Mouse (Mus musculus) testis, postnatal 10 days (tissue): ENCODE data around the gene Asb6.

Experiments
- DNase-seq: peaks from one replicate; pipeline ENCODE4 v3.0.0; 2021; ENCODE audit warnings: low spot score

The Asb6 gene

DNA sequence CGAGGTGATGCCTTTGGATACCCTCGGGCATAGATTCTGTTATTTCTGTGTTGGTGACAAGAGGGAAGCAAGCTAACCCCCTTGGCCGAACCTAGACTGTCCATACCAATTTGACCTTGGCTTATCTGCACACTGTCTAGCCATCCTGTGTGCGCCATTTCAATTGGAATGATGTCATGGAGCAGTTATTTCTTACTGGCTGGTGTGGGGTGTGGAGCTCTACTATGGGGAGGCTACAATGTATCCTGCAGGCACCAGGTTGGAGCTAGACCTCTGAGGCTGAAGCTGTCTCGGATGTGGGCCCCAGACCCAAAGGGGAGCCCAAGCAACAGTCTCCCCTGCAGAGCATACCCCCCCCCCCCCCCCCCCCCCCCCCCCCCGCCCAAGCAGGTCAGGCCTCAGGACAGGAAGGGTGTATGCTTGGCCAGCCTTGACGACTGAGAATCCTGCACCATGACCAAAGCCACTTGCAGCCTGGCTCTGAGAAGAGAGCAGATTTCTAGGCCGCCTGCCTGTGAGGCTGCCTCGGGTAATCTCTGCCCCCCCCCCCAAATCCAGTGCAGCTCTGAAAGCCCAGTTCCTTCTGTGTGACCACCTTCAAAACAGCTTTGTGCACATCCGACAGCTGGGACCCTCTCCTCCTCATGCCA, 4.4 kb upstream of the Asb6 start, which contains the start of gene Prrx2:
TSS of gene Prrx2 (plus strand) at position 600 of the 650 bp plus-strand sequence.
- no peak for DNase-seq

DNA sequence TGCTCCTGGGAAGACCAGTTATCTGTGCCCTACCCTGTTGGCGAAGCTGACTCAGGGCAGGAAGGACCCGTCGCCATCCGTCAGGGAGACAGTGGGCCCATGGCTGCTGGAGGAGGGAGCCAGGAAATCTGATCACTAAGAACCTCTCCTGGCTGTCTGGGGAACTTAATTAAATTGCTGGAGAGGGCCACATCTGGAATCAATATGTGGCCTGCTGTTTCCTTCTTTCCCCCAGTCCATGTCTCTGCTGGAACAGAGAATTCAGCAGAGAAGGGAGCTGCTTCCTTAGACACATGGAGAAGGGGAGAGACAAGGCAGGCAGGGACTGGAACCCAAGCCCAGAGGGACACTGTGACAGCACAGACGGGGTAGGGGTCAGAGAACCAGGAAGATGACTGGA, 3.5 kb upstream of the Asb6 start:
- DNase-seq: no peak

DNA sequence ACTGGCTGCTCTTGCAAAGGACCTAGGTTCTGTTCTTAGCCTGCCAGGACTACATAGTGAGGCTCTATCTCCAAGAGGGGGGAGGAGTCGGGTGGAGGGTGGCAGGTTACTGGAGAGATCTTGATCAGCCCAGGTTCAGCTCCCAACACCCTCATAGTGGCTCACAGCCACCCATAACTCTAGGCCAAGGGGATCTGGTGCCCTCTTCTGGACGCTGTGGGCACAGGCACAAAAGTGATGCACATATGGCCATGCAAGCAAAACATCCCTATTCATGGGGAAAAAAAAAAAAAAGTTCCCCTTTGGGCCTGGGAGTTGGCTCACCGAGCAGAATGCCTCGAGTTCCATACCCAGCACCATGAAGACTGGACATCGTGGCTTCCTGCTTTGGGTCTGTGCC, 818 bp downstream of the Asb6 start:
- DNase-seq: peak; percentile 72

DNA sequence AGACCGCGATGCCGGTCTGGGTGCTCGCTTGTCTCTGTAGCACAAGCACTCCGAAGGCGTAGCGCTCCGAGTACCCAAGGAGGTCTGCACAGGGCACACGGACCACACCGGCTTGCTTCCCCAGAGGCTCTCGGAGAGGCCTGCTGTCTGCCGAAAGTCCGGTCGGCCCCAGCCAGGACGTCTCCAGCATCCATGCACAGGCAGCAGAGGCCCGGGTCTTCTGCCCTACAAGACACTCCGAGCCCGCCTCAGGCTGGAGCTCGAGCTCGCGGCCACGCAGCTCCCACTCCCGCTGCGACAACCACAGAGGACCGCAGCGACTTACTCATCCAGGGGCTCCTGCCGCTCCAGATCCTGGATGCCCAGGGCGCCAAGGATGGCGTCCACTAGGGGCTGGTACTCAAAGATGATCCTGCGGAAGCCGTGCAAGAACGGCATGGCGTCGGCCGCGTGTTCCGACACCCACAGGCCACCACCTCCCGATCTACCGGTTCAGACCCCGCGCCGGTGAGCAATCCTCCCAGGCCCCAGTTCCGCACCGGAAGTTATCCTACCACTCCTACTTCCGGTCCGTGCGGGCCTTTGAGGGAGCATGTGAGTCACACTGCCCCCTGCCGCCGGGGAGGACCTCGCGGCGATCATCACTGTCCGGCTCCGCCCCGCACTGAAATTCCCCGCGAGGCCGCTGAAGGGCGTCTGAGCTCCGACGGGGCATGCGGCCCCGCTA, 2.2 kb downstream of the Asb6 start:
- DNase-seq: peak; percentile 99

DNA sequence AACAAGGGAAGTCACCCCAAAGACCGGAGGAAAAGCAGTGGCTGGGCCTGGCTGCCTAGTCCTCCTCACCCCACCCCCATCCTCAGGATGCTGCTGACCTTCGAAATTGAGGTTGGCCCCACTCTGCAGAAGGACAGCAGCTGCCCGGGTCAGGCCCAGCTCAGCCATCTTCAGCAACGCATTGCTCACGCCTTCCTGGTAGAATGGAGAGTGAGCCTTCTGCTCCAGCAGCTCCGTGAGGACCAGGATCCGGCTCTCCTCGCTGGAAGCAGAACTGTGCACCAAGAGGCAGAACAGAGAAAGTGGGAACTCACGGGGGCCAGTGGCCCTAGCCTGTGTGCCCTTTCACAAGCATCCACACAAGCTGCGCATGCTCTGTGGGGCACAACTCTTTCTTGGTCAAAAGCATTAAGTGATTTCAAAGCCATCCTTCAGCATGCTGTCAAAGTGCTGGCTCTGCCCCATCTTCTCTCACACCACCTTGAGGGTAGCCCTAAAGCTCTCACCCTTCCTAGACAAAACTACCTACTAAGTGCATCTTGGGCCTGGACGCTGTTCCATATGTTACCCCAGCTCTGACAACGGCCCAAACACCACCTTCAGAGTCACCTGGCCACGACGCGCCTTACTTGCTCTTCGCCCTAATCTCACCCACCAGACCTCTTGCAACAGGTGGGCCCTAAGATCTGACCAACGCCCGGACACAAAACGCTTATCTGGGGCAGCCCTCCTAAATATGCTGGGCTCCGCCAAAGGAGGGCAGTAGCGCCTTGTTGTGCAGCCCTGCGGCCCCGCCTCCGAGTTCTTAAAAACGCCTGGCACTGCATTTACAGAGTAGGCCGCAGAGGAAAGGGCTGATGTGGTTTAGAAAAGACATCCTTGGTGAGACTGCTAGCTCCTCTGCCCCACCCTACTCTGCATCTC, 3.0 kb downstream of the Asb6 start:
- peak; percentile 75 for DNase-seq

DNA sequence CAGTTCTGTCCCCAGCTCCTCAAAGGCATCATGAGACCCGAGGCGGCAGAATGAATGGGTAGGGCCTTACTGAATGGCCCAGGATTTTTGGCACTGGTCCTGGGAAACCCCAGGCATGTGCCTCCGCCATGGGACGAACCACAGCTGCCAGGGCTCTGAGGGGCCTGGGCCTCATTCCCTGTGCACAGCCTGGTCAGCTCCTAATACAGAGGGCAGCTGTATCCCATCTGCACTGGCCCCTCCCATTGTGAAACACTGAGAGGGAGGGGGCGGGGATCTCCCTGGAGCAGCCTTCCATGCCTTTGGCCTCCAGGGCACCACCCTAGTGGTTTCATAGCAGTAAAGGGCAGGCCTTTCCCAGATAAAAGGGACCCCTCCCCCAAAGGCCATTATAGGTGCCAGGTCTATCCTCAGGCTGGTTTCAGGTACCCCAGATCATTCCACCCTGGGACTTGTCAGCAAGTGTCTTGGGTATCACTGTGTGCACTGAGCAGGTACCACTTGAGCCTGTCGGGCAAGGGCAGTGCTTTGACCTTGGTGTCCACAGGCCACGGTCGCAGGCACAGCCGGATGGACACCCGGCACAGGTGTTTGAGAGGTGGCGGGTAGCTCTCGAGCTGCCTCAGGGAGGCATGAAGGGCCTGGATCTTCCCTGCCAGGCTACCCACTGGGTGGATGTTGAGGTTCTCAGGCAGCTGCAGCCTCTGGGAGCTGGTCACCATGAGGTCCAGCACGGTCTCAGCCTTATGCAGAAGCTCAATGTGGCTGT, 6.6 kb downstream of the Asb6 start:
- DNase-seq: peak; percentile 64

DNA sequence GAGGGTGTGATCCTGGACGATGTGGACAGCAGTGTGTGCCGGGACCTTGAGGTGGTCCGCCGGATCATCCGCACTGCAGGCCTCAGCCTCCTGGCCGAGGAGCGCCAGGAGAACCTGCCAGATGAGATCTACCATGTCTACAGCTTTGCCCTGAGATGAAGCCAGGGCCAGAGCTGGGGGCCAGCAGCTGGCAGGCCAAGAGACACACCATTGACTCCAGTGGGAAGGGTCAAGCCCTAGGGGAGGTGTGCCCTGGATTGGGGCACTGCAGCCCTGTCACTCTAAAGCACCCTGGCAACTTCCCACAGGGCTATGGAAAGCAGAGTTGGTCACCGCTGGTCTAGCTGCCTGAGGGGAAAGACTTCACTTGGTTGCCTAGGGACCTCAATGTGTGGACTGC, 7.7 kb downstream of the Asb6 start:
- DNase-seq: no peak

DNA sequence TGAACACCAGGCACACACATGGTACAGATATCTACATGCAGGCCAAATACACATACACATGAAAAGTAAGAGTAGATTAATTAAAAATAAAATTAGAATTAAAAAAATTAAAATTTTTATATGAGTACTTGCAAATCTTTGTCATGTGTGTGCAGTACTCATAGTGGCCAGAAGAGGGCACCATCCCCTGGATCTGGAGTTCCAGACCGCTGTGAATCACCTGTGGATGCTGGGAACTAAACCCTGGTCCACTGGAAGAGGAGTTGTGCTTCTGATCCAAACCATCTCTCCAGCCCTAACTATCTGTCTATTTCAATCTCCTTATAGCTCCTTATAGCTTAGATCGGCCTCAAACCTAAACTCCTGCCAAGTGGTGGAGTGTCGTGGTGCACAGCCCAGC, 9.1 kb downstream of the Asb6 start:
- DNase-seq: no peak

DNA sequence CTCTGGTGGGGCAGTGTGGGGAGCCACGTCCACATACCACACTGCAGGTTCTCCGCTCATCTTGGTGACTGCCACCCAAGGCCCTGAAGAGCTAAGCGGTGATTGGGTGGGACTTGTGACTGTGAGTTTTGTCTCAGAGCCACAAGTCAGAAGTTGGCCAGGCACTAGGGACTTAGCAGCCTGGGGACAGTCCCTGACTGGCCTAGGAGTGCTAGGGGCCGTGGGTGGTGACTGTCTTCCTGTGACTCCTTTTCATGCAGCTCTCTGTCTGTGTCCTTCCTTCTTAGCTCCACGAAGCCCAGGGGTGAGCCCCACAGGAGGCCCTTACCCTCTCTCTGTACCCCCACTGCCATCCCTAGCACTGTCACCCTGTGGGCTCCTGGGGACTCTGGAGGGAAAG, 10.3 kb downstream of the Asb6 start:
- no peak for DNase-seq

DNA sequence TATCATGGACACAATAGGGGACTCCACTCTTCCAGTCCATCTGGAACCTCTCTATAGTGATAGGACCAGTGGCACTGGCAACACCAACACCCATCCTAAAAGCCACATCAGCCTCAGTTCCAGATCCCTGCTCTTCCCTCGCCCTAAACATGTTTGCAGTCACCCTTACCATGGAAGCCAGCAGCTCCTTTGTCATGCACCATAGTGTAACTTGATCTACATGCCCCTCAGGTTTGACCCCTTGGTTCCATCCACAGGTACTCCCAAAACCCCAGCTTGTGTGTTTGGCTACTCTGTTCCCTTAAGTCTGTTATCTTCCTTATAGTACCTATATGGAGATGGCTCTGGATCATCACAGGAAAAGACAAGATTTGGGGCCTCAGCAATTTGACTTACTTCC, 13.8 kb downstream of the Asb6 start:
- no peak for DNase-seq

DNA sequence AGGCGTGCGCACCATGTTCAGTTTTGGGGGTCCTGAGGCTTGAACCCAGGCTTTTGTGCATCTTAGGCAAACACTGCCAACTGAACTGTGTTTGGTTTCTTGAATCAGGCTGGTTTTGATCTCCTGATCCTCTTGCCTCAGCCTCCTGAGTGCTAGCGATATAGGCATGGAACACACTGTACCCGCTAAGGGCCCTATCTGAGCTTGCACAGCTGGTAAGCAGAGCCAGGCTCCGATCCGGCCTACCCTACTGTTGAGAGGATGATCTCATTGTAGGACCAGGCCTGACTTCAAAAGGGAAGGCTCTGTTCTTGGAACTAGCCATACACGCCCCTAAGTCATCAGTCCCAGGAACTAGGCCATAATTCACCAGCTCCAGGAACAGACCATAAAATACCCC, 19.6 kb downstream of the Asb6 start:
- DNase-seq: no peak

DNA sequence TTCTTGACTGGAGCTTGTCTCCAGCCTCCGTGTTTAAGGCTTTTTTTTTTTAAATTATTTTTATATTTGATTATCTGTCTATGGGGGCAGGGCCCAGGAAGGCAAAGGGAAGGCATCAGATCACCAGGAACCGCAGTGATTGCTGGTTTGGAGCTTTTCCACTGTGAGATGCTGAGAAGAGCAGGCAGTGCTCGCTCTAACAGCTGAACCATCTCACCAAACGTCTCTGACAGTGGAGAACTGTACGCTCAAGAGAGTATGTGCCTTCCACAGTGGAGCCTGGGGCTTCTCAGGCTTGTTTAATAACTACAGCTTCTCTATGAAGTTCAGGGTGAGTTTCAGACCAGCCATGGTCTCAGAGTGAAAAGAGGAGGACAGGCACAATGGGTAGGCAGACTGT, 20.6 kb downstream of the Asb6 start:
- no peak for DNase-seq

DNA sequence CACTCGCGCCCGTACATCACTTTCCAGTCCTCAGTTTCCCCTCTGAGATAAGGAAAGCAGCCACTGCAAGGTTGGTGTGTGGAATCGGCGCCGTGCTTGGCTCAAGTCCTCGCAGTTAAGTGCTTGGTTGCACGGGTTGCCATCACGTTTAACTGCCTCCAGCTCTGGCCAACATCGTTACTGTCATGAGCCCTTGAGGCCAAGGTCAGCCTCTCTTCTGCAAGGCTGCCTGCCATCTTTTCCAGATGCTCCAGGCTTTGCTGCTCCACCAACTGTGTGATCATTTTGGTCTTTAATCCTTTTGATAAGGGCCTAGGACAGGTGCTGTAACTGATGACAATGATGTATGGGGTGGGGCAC, 21.9 kb downstream of the Asb6 start:
- no peak for DNase-seq

DNA sequence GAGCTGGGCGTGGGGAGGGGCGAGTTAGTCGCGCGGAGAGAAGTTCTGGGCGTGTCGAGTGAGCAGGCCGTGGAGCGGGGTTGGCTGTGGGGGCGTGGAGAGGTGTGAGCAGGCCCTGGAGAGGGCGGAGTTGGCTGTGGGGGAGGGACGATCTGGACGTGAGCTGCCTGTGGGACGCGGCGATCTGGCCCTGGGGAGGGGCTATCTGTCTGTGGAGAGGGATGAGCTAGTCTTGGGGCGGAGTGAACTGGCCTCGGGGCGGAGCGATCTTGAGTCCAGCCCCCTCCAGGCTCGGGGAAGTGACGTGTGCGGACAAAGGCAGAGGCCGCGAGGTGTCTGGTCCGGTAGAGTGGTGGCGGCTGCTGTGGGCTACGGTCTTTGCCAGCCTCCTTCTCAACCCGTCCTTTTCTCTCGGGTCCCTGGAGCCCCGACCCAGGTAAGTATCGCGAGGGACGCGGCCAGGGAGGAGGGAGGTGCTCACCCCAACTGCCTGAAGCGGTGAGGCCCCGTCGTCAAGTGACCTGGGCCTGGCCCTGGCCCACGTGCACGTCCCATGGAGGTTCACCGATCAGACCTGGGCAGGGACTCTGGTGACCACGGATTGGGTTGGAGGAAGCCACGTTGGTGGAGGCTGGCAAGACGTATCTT, 22.4 kb downstream of the Asb6 start, which contains the start of gene Ntmt1:
TSS of gene Ntmt1 (plus strand) at position 179 of the 648 bp plus-strand sequence.
- peak; percentile 100 for DNase-seq

DNA sequence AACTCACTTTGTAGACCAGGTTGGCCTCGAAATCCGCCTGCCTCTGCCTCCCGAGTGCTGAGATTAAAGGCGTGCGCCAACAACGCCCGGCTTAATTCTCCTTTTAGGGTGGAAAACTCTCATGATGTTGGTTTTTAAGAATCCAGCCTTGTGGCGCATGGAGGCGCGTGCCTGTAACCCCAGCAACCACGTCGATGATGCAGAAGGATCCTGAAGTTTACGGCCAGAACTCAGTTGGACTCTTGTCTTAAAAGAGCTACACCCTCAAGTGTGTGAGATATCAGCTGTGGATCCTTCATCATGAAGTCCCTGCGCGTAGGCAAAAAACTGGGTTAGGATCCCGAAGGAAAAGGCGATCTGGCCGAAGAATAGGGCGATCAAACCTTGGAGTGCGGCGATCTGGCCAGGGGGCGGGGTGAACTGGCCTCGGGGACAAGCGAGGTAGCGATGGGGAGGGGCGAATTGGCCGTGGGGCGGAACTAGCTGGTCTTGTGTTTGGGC, 22.9 kb downstream of the Asb6 start:
- no peak for DNase-seq

DNA sequence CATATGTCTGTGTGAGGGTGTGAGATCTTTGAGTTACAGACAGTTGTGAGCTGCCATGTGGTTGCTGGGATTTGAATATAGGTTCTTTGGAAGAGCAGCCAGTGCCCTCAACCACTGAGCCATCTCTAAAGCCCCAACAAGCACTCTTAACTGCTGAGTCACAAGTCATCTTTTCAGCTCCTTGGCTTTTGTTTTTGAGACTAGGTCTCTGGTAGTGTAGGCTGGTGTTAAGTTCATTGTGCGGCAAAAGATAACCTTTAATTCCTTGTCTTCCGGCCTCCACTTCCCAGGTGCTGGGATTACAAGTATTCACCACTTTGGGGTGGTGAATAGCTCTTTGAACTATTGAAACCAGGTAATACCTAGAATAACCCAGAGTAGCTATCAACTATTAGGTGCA, 24.1 kb downstream of the Asb6 start:
- no peak for DNase-seq

DNA sequence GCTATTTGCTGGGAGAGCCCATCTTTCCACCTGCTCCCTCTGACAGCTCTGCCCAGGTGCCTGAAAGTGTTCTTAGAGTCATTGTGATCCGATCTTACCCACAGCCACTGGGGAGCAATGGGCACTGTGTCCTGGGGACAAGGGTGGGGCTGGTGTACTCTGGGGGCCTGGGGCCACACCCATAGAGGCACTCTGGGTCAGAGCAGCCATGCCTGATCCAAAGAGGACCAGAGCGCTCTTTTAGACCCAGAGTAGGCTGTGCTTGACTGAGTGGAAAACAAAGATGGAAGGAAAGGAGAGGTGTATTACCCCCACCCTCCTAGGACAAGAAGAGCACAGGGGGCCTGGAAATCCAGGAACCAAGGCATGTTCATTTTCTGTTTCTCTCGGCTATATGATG, 26.5 kb downstream of the Asb6 start, which contains the start of gene 1700001O22Rik:
TSS of gene 1700001O22Rik (minus strand) at position 58 of the 400 bp plus-strand sequence.
- DNase-seq: no peak

DNA sequence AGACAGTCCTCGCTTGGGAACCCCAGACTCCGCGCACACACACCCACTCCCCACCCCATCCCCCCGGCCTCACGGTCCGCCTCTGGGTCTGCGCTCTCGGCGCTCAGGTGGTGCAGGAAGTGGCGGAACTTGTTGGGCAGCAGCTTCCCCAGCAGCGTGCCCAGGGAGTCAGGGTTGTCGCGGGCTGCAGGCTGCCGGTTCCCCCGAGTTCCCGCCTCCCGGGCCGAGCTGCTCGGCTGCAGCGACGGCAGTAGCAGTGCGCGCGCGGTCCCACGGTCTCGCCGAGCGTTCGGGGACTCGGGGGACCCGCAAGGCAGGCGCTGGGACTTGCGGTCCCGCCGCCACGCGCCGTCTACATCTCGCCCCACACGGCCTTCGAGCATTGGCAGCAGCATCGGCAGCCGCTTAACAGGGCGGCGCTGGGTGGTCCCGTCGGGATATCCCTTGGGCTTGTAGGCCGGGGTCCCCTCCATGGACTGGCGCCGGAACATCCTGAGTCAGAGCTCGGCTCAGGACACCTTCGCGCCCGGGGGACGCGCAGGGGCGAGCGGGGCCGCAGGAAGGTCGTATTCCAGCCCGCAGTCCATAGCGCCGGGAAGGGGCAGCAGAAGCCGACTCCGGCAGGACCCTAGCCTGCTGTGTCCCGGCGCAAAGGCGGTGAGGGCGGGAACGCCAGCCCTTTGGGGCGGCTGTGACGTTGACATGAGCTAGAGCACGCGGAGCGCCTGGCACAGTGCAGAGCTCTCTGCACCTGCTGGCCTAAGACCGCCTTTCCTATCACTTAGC, 28.9 kb downstream of the Asb6 start:
- no peak for DNase-seq

DNA sequence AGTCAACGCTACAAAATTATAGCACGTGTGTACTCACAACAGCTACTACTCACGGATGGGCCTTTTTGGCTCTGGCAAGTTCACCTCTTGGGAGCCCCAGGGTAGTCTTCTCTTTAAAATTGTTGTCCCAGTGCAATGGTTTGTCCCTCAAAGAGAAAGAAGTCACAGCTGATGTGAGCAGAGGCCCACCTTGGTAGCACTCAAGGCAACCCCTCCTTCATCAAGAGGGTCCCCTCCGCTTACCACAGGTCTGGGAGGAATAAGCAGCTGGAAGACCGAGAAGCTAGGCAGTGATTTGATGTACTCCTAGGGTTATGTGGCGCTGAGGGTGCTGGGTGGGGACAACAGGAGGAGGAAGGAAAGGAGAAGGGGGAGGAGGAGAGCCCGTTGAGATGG, 29.5 kb downstream of the Asb6 start:
- no peak for DNase-seq

DNA sequence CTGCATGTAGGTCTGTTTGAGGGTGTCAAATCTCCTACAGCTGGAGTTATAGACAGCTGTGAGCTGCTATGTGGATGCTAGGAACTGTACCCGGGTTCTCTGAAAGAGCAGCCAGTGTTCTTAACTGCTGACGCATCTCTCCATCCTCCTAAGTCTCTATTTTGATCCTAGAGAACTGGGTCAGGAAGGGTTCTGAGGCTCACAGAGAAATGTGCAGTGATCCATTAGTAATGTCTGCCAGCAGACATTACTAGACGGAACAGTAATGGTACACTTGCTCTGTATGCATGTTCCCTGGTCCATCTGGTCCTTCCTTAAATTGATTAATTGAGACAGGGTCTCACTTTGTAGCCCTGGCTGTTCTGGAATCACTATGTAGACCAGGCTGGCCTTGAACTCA, 30.7 kb downstream of the Asb6 start:
- DNase-seq: no peak
